Comparison of ENCODE assay signal across 15 mouse cellular contexts in the genomic region with DNA sequence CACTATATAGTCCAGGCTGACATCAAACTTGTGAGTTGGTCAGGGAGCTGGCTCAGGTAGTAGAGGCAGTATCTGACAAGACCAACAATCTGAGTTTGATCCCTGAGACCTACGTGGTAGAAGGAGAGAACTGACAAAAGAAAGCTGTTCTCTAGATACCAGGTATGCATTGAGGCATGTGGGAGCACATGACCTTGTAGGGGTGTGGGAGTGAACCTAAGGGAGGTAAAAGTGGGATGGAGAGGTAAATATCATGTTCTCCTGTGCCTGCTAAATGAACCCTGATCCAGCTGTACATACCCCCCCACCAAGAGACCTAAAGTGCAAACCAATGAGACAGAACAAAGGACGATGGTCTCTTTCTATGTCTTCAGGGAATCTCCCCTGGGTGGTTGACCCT.
"Had no signal": no experiment of that assay in that cellular context is flagged by ENCODE, and none has a peak within 500 bp of the region (broad histone marks: within the 10 kb centered on the region; RNA-seq: fewer than 3 reads in every experiment).

No protein-coding gene starts in this region.

- H3K4me2 ChIP-seq: neural tube, embryonic 15.5 days; stomach, embryonic 15.5 days had no signal

- H3K4me1 ChIP-seq: neural tube, embryonic 15.5 days; stomach, embryonic 15.5 days had no signal

- H3K27ac ChIP-seq: neural tube, embryonic 15.5 days; stomach, embryonic 15.5 days; stomach, postnatal 0 days had no signal

- H3K4me3 ChIP-seq: neural tube, embryonic 15.5 days; stomach, embryonic 15.5 days had no signal

- H3K27me3 ChIP-seq: neural tube, embryonic 15.5 days; stomach, embryonic 15.5 days had no signal

- H3K9ac ChIP-seq: neural tube, embryonic 15.5 days; stomach, embryonic 15.5 days had no signal

- DNase-seq: retina, postnatal 1 day; right cerebral cortex, adult 18-20 months; right cerebral cortex, postnatal 14 days; right cerebral cortex, postnatal 25 days; right cerebral cortex, postnatal 4 days; spleen, adult 18-20 months; thymus, adult 18-20 months; thymus, adult 2 months; thymus, postnatal 14 days; thymus, postnatal 25 days; thymus, postnatal 36 days; thymus, postnatal 4 days had no signal

- H3K9me3 ChIP-seq: neural tube, embryonic 15.5 days; stomach, embryonic 15.5 days had no signal

- H3K36me3 ChIP-seq: neural tube, embryonic 15.5 days; stomach, embryonic 15.5 days had no signal
